Mouse (Mus musculus) embryo, embryonic 10 days (tissue): ENCODE data around the gene Fbxo45.
"Not testable (repeated sequence)": the region's sequence is repeated elsewhere in the genome, so short reads cannot be mapped to it uniquely, and the experiment has no call there.

ENCODE experiments used
- DNase-seq: peaks from one replicate; pipeline ENCODE4 v3.0.0-alpha.2; 2015; ENCODE audit warnings: low spot score

Gene Fbxo45

GRCm38 (mm10) chr16:32246952-32247370 is at the start of gene Fbxo45, which contains the start of gene Wdr53:
Gene Fbxo45 (minus strand): TSS chr16:32247158.
Gene Wdr53 (plus strand): TSS chr16:32247227.
- peak; percentile 98 for DNase-seq

- no peak for DNase-seq
Measured at GRCm38 (mm10) chr16:32291821-32292220, 44.9 kb upstream of the Fbxo45 start.

- DNase-seq = no peak
Measured at GRCm38 (mm10) chr16:32282608-32283007, 35.6 kb upstream of the Fbxo45 start.

GRCm38 (mm10) chr16:32280211-32280610 is 33.3 kb upstream of the Fbxo45 start:
- no peak for DNase-seq

GRCm38 (mm10) chr16:32278396-32278795 is 31.4 kb upstream of the Fbxo45 start:
- DNase-seq = no peak

GRCm38 (mm10) chr16:32277308-32278256 is 30.6 kb upstream of the Fbxo45 start, which contains the start of gene Rnf168:
Gene Rnf168 (plus strand): TSS chr16:32277459.
- DNase-seq = peak; percentile 95

GRCm38 (mm10) chr16:32275830-32276229 is 28.9 kb upstream of the Fbxo45 start:
- DNase-seq = no peak

- DNase-seq = no peak
Measured at GRCm38 (mm10) chr16:32275041-32275440, 28.1 kb upstream of the Fbxo45 start.

GRCm38 (mm10) chr16:32273338-32273737 is 26.4 kb upstream of the Fbxo45 start:
- peak; percentile 10 for DNase-seq

- DNase-seq = no peak
Measured at GRCm38 (mm10) chr16:32271291-32271690, 24.3 kb upstream of the Fbxo45 start, which contains the start of gene Smco1. Gene Smco1 (plus strand): TSS chr16:32271468.

- DNase-seq = peak; percentile 31
Measured at GRCm38 (mm10) chr16:32264225-32264624, 17.3 kb upstream of the Fbxo45 start.

GRCm38 (mm10) chr16:32246351-32246791 is 587 bp downstream of the Fbxo45 start:
- DNase-seq = peak; percentile 70

GRCm38 (mm10) chr16:32243901-32244300 is 3.1 kb downstream of the Fbxo45 start:
- DNase-seq = no peak

GRCm38 (mm10) chr16:32239428-32240312 is 7.3 kb downstream of the Fbxo45 start:
- no peak for DNase-seq

GRCm38 (mm10) chr16:32237930-32238680 is 8.9 kb downstream of the Fbxo45 start:
- no peak for DNase-seq

- DNase-seq = not testable (repeated sequence)
Measured at GRCm38 (mm10) chr16:32232050-32232449, 14.9 kb downstream of the Fbxo45 start.

GRCm38 (mm10) chr16:32222399-32222798 is 24.6 kb downstream of the Fbxo45 start:
- no peak for DNase-seq

- DNase-seq = no peak
Measured at GRCm38 (mm10) chr16:32221803-32222202, 25.2 kb downstream of the Fbxo45 start.

GRCm38 (mm10) chr16:32214804-32215576 is 32.0 kb downstream of the Fbxo45 start:
- DNase-seq = no peak

- no peak for DNase-seq
Measured at GRCm38 (mm10) chr16:32214156-32214555, 32.8 kb downstream of the Fbxo45 start.

GRCm38 (mm10) chr16:32204902-32205301 is 42.1 kb downstream of the Fbxo45 start:
- no peak for DNase-seq
